Mouse (Mus musculus): ENCODE results near the gene Edc3. TPM values are rescaled to one million over a fixed set of nuclear protein-coding genes. Genes with fewer than 3 reads are reported as not detected.
A peak's percentile ranks its signal among the peaks of the same experiment; 100 is the strongest.

Gene Edc3
- polyA plus RNA-seq, 1 experiment from 2014 or later = 25.3 TPM

DNA sequence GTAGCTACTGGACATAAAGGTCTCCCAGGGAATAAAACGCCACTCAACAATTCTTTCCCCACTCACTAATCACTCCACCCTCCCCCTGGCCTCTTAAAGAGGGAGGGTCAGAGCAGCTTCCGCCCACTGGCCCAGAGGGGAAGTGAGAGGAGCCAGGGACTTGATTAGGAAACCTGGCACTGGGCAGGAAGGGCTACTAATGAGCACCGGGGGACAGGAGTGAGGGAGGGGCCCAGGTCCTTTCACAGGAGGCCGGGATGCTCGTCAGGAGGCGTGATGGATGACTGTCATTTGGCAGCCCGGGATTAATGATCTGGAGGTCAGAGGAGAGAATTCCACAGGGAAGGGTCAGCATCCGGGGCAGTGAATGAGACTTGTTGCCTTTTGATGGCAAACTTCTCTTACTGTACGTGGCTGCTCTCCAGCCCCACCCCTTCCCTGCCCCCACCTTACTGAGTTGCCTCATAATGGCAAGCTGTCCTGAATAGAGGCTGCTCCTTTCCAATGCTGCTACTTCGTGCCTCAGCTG lies 90.4 kb downstream of the Edc3 start:
- TF ChIP-seq EP300 (IDR thresholded peaks at IDR 0.05) = peak; percentile 68; the same call in 1 of the 2 replicates
- TF ChIP-seq CTCF (IDR thresholded peaks at IDR 0.05) = no peak
- no peak overlapping the region for H3K4me3 ChIP-seq (ENCODE audit: low read depth, low read length)
- H3K9ac ChIP-seq (replicated peaks; ENCODE audit: low read depth) = no peak overlapping the region
- DNase-seq (ENCODE audit: low spot score) = peak; percentile 66
- H3K27ac ChIP-seq (ENCODE audit: low read length) = no peak overlapping the region
- H3K36me3 ChIP-seq (ENCODE audit: insufficient read depth, low read length) = peaks cover 14% of the 10 kb centered on the region
- H3K4me2 ChIP-seq (replicated peaks; ENCODE audit: low read depth, low read length) = no peak overlapping the region
- no peaks in the 10 kb centered on the region for H3K27me3 ChIP-seq (replicated peaks; ENCODE audit: insufficient read depth, low read length)
- ATAC-seq = peak; percentile 88
- H3K4me1 ChIP-seq (ENCODE audit: insufficient read depth, low read depth, low read length) = no peaks in the 10 kb centered on the region; the same call in 1 of the 2 replicates
- WGBS = 9% methylated on average over 10 of the region's 10 CpGs
- H3K9me3 ChIP-seq (ENCODE audit: low read length) = no peaks in the 10 kb centered on the region

DNA sequence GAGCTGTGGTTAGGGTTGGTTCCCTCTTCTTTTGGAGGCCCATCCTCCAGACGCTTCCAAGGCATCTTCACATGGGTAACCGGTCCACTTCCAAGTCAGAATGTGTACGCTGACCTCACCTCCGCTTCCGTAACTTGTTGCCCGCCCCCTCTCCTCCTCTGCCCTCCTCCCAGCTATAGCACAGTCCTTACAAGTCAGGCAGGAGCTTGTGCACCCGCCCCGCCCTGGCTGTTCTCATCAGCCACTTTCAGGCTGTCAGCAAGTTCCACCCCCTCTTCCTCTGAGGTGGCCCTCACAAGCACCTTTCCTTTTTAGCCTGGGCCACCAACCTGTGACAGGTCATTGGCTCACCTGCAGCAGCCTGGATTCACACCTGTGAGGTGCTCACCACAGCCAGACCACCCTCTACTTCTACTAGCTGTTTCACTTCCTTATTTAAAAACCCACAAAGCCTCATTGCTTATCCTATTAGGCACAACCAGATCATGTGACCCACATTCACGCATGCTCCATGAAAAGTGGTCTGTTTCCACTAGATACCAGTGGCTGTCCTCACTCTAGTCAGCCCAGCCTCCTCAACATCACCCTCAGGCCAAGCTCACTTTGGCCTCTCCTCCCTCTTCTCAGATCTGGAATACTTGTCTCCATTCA lies 92.1 kb downstream of the Edc3 start:
- Histone ChIP-seq H3K9me3 (ENCODE audit: low read length) (no peaks in the 10 kb centered on the region), H3K36me3 (ENCODE audit: insufficient read depth, low read length) (peaks cover 14% of the 10 kb centered on the region), H3K4me3 (ENCODE audit: low read depth, low read length) (no peak overlapping the region), H3K4me1 (ENCODE audit: insufficient read depth, low read depth, low read length) (no peaks in the 10 kb centered on the region; the same call in 1 of the 2 replicates), H3K27ac (ENCODE audit: low read length) (no peak overlapping the region), H3K4me2 (replicated peaks; ENCODE audit: low read depth, low read length) (no peak overlapping the region), H3K27me3 (replicated peaks; ENCODE audit: insufficient read depth, low read length) (no peaks in the 10 kb centered on the region), H3K9ac (replicated peaks; ENCODE audit: low read depth) (no peak overlapping the region)
- peak; percentile 49 for DNase-seq (ENCODE audit: low spot score)
- 65% methylated on average over 9 of the region's 9 CpGs for WGBS
- TF ChIP-seq CTCF (IDR thresholded peaks at IDR 0.05) (no peak), EP300 (IDR thresholded peaks at IDR 0.05) (no peak)
- peak; percentile 25; the same call in 1 of the 2 replicates for ATAC-seq

Other genes starting within 250 kb of the Edc3 start
- gene Scamp5, start 240.5 kb upstream of the Edc3 start, polyA plus RNA-seq (2015; fragmentation: Nextera tagmentation; extraction: Ambion mirVana) = 3.5 and 4.0 TPM in 2 replicates
- gene Rpp25, start 204.5 kb upstream of the Edc3 start, polyA plus RNA-seq (2015; fragmentation: Nextera tagmentation; extraction: Ambion mirVana) = 3.3 and 3.6 TPM in 2 replicates
- 440 and 448 TPM in 2 replicates for gene Cox5a, start 187.3 kb upstream of the Edc3 start, polyA plus RNA-seq (2015; fragmentation: Nextera tagmentation; extraction: Ambion mirVana)
- gene Fam219b, start 171.0 kb upstream of the Edc3 start, polyA plus RNA-seq (2015; fragmentation: Nextera tagmentation; extraction: Ambion mirVana) = 12.3 and 13.5 TPM in 2 replicates
- 19.1 and 24.3 TPM in 2 replicates for gene Mpi, start 155.8 kb upstream of the Edc3 start, polyA plus RNA-seq (2015; fragmentation: Nextera tagmentation; extraction: Ambion mirVana)
- gene Scamp2, start 147.6 kb upstream of the Edc3 start, polyA plus RNA-seq (2015; fragmentation: Nextera tagmentation; extraction: Ambion mirVana) = 69.5 and 73.5 TPM in 2 replicates
- gene Ulk3, start 119.1 kb upstream of the Edc3 start, polyA plus RNA-seq (2015; fragmentation: Nextera tagmentation; extraction: Ambion mirVana) = 7.3 and 7.8 TPM in 2 replicates
- not detected in 2 replicates for gene Cplx3, start 102.3 kb upstream of the Edc3 start, polyA plus RNA-seq (2015; fragmentation: Nextera tagmentation; extraction: Ambion mirVana)
- gene Lman1l, start 87.8 kb upstream of the Edc3 start, polyA plus RNA-seq (2015; fragmentation: Nextera tagmentation; extraction: Ambion mirVana) = not detected in 2 replicates
- 25.6 and 27.3 TPM in 2 replicates for gene Csk, start 54.9 kb upstream of the Edc3 start, polyA plus RNA-seq (2015; fragmentation: Nextera tagmentation; extraction: Ambion mirVana)
- gene Cyp1a2, start 24.8 kb upstream of the Edc3 start, polyA plus RNA-seq (2015; fragmentation: Nextera tagmentation; extraction: Ambion mirVana) = 0.07 TPM in 1 of 2 replicates, not detected in the other
- 9.0 and 13.0 TPM in 2 replicates for gene Cyp1a1, start 20.6 kb upstream of the Edc3 start, polyA plus RNA-seq (2015; fragmentation: Nextera tagmentation; extraction: Ambion mirVana)
- 65.1 and 65.5 TPM in 2 replicates for gene Clk3, start 57.3 kb downstream of the Edc3 start, polyA plus RNA-seq (2015; fragmentation: Nextera tagmentation; extraction: Ambion mirVana)
- gene Arid3b, start 128.3 kb downstream of the Edc3 start, polyA plus RNA-seq (2015; fragmentation: Nextera tagmentation; extraction: Ambion mirVana) = 5.8 and 6.2 TPM in 2 replicates
- 120 and 121 TPM in 2 replicates for gene Ubl7, start 202.4 kb downstream of the Edc3 start, polyA plus RNA-seq (2015; fragmentation: Nextera tagmentation; extraction: Ambion mirVana)
- 6.2 and 8.4 TPM in 2 replicates for gene Sema7a, start 231.6 kb downstream of the Edc3 start, polyA plus RNA-seq (2015; fragmentation: Nextera tagmentation; extraction: Ambion mirVana)